Mouse (Mus musculus): ENCODE measurements around the gene Bub1. TPM values are rescaled to one million over a fixed set of nuclear protein-coding genes. Genes with fewer than 3 reads are reported as not detected.

Gene Bub1
- polyA plus RNA-seq, 1 experiment, result not detected

GRCm38 (mm10) chr2:127759157-127759880 lies 72.3 kb downstream of the Bub1 start:
- H3K4me3 ChIP-seq (ENCODE audit: insufficient read depth, low read depth, low read length), result no peak overlapping the region
- no peak overlapping the region for H3K27ac ChIP-seq (ENCODE audit: insufficient read depth, low read depth, low read length)
- TF ChIP-seq CTCF (IDR thresholded peaks at IDR 0.05; ENCODE audit: insufficient read depth, low read depth, low read length) (no peak), POLR2A (IDR thresholded peaks at IDR 0.05; ENCODE audit: insufficient read depth, low read depth, low read length) (no peak)
- H3K4me1 ChIP-seq (ENCODE audit: control insufficient read depth, insufficient read depth, low read length), result peaks cover 3% of the 10 kb centered on the region; the same call in 1 of the 2 replicates
- WGBS, result 91% methylated on average over 5 of the region's 5 CpGs

GRCm38 (mm10) chr2:127757171-127757570 lies 74.5 kb downstream of the Bub1 start:
- Histone ChIP-seq H3K27ac (ENCODE audit: insufficient read depth, low read depth, low read length) (no peak overlapping the region), H3K4me3 (ENCODE audit: insufficient read depth, low read depth, low read length) (no peak overlapping the region), H3K4me1 (ENCODE audit: control insufficient read depth, insufficient read depth, low read length) (peaks cover 3% of the 10 kb centered on the region; the same call in 1 of the 2 replicates)
- TF ChIP-seq POLR2A (IDR thresholded peaks at IDR 0.05; ENCODE audit: insufficient read depth, low read depth, low read length) (no peak), CTCF (IDR thresholded peaks at IDR 0.05; ENCODE audit: insufficient read depth, low read depth, low read length) (no peak)
- WGBS, result 31% methylated on average over 8 of the region's 8 CpGs

- peaks cover 3% of the 10 kb centered on the region; the same call in 1 of the 2 replicates for H3K4me1 ChIP-seq (ENCODE audit: control insufficient read depth, insufficient read depth, low read length)
- TF ChIP-seq CTCF (IDR thresholded peaks at IDR 0.05; ENCODE audit: insufficient read depth, low read depth, low read length), result no peak
- no peak for TF ChIP-seq POLR2A (IDR thresholded peaks at IDR 0.05; ENCODE audit: insufficient read depth, low read depth, low read length)
- 95% methylated on average over 4 of the region's 4 CpGs for WGBS
- no peak overlapping the region for H3K27ac ChIP-seq (ENCODE audit: insufficient read depth, low read depth, low read length)
- no peak overlapping the region for H3K4me3 ChIP-seq (ENCODE audit: insufficient read depth, low read depth, low read length)
Measured at GRCm38 (mm10) chr2:127754113-127754512, 77.6 kb downstream of the Bub1 start.

- 88% methylated on average over 11 of the region's 11 CpGs for WGBS
- TF ChIP-seq POLR2A (IDR thresholded peaks at IDR 0.05; ENCODE audit: insufficient read depth, low read depth, low read length), result no peak
- TF ChIP-seq CTCF (IDR thresholded peaks at IDR 0.05; ENCODE audit: insufficient read depth, low read depth, low read length), result no peak
- H3K4me3 ChIP-seq (ENCODE audit: insufficient read depth, low read depth, low read length), result no peak overlapping the region
Measured at GRCm38 (mm10) chr2:127751849-127752610, 79.6 kb downstream of the Bub1 start.

More at GRCm38 (mm10) chr2:127751849-127752610, 79.6 kb downstream of the Bub1 start:
- Histone ChIP-seq H3K4me1 (ENCODE audit: control insufficient read depth, insufficient read depth, low read length) (peaks cover under 1% of the 10 kb centered on the region; the same call in 1 of the 2 replicates), H3K27ac (ENCODE audit: insufficient read depth, low read depth, low read length) (no peak overlapping the region)

Other genes starting within 250 kb of the Bub1 start
- not detected in 2 replicates for gene Zfp661, start 244.8 kb downstream of the Bub1 start, polyA plus RNA-seq (2012; ENCODE audit: insufficient read depth, insufficient read length, low replicate concordance, missing spikeins)
- gene Mrps5, start 244.6 kb downstream of the Bub1 start, polyA plus RNA-seq (2012; ENCODE audit: insufficient read depth, insufficient read length, low replicate concordance, missing spikeins), result not detected in 2 replicates
- gene Mal, start 175.2 kb downstream of the Bub1 start, polyA plus RNA-seq (2012; ENCODE audit: insufficient read depth, insufficient read length, low replicate concordance, missing spikeins), result not detected in 2 replicates
- gene Mall, start 101.9 kb downstream of the Bub1 start, polyA plus RNA-seq (2012; ENCODE audit: insufficient read depth, insufficient read length, low replicate concordance, missing spikeins), result not detected in 2 replicates
- gene Nphp1, start 43.0 kb downstream of the Bub1 start, polyA plus RNA-seq (2012; ENCODE audit: insufficient read depth, insufficient read length, low replicate concordance, missing spikeins), result not detected in 2 replicates
- gene Mtln, start 39.4 kb downstream of the Bub1 start, polyA plus RNA-seq (2012; ENCODE audit: insufficient read depth, insufficient read length, low replicate concordance, missing spikeins), result not detected in 2 replicates
- not detected in 2 replicates for gene Acoxl, start 7.0 kb upstream of the Bub1 start, polyA plus RNA-seq (2012; ENCODE audit: insufficient read depth, insufficient read length, low replicate concordance, missing spikeins)

Measured in olfactory bulb, adult 2 months (tissue).